Mouse (Mus musculus): Measurements from ENCODE around the gene Fn3k. TPM values are rescaled to one million over a fixed set of nuclear protein-coding genes. Genes with fewer than 3 reads are reported as not detected.

Fn3k gene
- total RNA-seq, 2 experiments from 2014 or later: 44.9 to 49.3 TPM

GRCm38 (mm10) chr11:121451753-121452635, 17.3 kb downstream of the Fn3k start, which contains the start of gene Tbcd:
Gene Tbcd, plus strand, starts transcription at chr11:121451949.
- DNase-seq (ENCODE audit: low spot score in 2 of 2): peak; percentile 96 to 98

GRCm38 (mm10) chr11:121457874-121458273, 23.2 kb downstream of the Fn3k start:
- no peak for DNase-seq (ENCODE audit: low spot score in 2 of 2)

GRCm38 (mm10) chr11:121467408-121467807, 32.7 kb downstream of the Fn3k start:
- no peak for DNase-seq (ENCODE audit: low spot score in 2 of 2)

- no peak for DNase-seq (ENCODE audit: low spot score in 2 of 2)
Observed at GRCm38 (mm10) chr11:121474831-121475230, 40.1 kb downstream of the Fn3k start.

GRCm38 (mm10) chr11:121475699-121476415, 41.1 kb downstream of the Fn3k start:
- peak; percentile 37 to 75 for DNase-seq (ENCODE audit: low spot score in 2 of 2)

- no peak for DNase-seq (ENCODE audit: low spot score in 2 of 2)
Observed at GRCm38 (mm10) chr11:121479476-121480203, 44.9 kb downstream of the Fn3k start.

GRCm38 (mm10) chr11:121481129-121481528, 46.4 kb downstream of the Fn3k start:
- DNase-seq (ENCODE audit: low spot score in 2 of 2): no peak

GRCm38 (mm10) chr11:121485882-121486281, 51.2 kb downstream of the Fn3k start:
- DNase-seq (ENCODE audit: low spot score in 2 of 2): no peak

- no peak for DNase-seq (ENCODE audit: low spot score in 2 of 2)
Observed at GRCm38 (mm10) chr11:121490651-121491050, 55.9 kb downstream of the Fn3k start.

Small RNAs within 50 kb of the gene (microRNA-seq; reads per million reads assigned to microRNA genes)
- 0.59 to 3.0 reads per million in 2 experiments for gene Mir7236

Other genes with a start within 250 kb of the Fn3k start
- gene Hexdc, start 230.5 kb upstream of the Fn3k start, total RNA-seq (2021): 10 to 100 TPM; 20.6 to 21.0 TPM
- gene Ogfod3, start 230.2 kb upstream of the Fn3k start, total RNA-seq (2021): 1 to 10 TPM; 7.4 to 7.7 TPM
- gene Cybc1, start 205.6 kb upstream of the Fn3k start, total RNA-seq (2021): 10 to 100 TPM; 25.3 to 27.2 TPM
- 10 to 100 TPM; 43.6 to 44.6 TPM for gene Narf, start 197.7 kb upstream of the Fn3k start, total RNA-seq (2021)
- 10 to 100 TPM; 76.9 to 78.0 TPM for gene Foxk2, start 174.9 kb upstream of the Fn3k start, total RNA-seq (2021)
- 10 to 100 TPM; 69.1 to 75.7 TPM for gene Wdr45b, start 80.5 kb upstream of the Fn3k start, total RNA-seq (2021)
- 10 to 100 TPM; 65.6 to 69.3 TPM for gene Rab40b, start 46.7 kb upstream of the Fn3k start, total RNA-seq (2021)
- 10 to 100 TPM; 51.2 to 55.0 TPM for gene Fn3krp, start 13.5 kb upstream of the Fn3k start, total RNA-seq (2021)
- gene Tbcd, start 17.0 kb downstream of the Fn3k start, total RNA-seq (2021): 10 to 100 TPM; 37.1 to 39.0 TPM
- under 1 TPM; 0.13 to 0.25 TPM for gene Zfp750, start 84.4 kb downstream of the Fn3k start, total RNA-seq (2021)
- 1 to 10 TPM; 6.5 to 7.4 TPM for gene B3gntl1, start 238.2 kb downstream of the Fn3k start, total RNA-seq (2021)